Mouse (Mus musculus): Measurements from ENCODE around the gene Gm8882.
"Not testable (repeated sequence)": the region's sequence is repeated elsewhere in the genome, so short reads cannot be mapped to it uniquely, and the experiment has no call there.

Gm8882 gene

DNA sequence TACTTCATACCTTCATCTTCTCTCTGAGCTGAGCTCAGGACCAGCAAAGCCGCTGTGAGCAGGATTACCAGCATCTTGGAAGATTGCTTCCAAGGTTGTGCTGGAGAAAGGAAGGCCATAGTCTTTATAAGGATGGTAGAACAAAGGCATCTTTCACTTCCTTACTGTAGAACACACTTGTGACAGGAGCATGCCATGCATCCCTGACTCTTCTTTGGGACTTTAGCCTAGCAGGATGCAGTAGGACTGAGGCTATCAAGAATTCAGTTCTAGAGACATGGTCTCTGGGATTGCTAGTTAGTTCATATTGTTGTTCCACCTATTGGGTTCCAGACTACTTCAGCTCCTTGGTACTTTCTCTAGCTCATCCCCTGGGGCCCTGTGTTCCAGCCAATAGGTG is at the start of gene Gm8882:
Gene Gm8882, minus strand, starts transcription at position 101 of the 400 bp plus-strand sequence.
- not testable (repeated sequence) for DNase-seq

DNA sequence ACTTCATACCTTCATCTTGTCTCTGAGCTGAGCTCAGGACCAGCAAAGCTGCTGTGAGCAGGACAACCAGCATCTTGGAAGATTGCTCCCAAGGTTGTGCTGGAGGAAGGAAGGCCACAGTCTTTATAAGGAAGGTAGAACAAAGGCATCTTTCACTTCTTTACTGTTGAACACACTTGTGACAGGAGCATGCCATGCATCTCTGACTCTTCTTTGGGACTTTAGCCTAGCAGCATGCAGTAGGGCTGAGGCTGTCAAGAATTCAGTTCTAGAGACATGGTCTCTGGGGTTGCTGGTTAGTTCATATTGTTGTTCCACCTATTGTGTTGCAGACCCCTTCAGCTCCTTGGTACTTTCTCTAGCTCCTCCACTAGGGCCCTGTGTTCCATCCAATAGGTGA is 49.3 kb downstream of the Gm8882 start, which contains the start of gene Prpmp5:
Gene Prpmp5, minus strand, starts transcription at position 101 of the 400 bp plus-strand sequence.
- DNase-seq, result not testable (repeated sequence)
